Mouse (Mus musculus): ENCODE data around the gene Ifitm3.

DNA sequence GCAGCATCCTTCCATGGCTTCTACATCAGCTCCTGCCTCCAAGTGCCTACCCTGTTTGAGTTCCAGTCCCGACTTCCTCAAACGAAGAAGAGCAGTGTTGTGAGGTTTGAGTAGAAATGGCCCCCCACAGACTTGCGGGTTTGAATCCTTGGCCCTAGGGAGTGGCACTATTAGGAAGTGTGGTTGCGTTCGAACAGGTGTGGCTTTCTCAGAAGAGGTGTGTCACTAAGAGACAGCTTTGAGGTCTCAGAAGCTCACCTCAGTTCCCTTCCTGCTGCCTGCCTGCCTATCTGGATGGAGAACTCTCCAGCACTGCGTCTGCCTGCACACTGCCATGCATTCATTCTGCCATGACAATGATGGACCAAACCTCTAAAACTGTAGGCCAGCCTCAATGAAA, 4.1 kb downstream of the Ifitm3 start:
- TF ChIP-seq CTCF (IDR thresholded peaks at IDR 0.05; ENCODE audit: borderline replicate concordance, insufficient read depth, low read length) (no peak), POLR2A (IDR thresholded peaks at IDR 0.05; ENCODE audit: low read depth, low read length) (no peak)

Measured in embryonic fibroblast, embryonic 13.5 days (primary cell).